Mouse (Mus musculus) cerebellum, adult 2 months (tissue): ENCODE measurements around the gene Hist1h3g. TPM values are rescaled to one million over a fixed set of nuclear protein-coding genes. Genes with fewer than 3 reads are reported as not detected.
"Not testable (repeated sequence)": the region's sequence is repeated elsewhere in the genome, so short reads cannot be mapped to it uniquely, and the experiment has no call there.

Experiments used
- DNase-seq, 2 experiments: peaks; one replicate each; pipeline ENCODE4 v3.0.0; 2021
- H3K27ac ChIP-seq: fragments of 200-500 bp; 2 replicates; pipeline ENCODE4 v1.5.1; 2012; ENCODE audit warnings: low read length, control low read depth, inconsistent platforms; ENCODE audit not compliant: insufficient read depth
- H3K27me3 ChIP-seq: fragments of 200-500 bp; 2 replicates; pipeline ENCODE4 v1.6.1; 2012; ENCODE audit warnings: inconsistent platforms, mild to moderate bottlenecking, low read length, moderate library complexity; ENCODE audit not compliant: control insufficient read depth, insufficient read depth
- H3K4me1 ChIP-seq: fragments of 200-500 bp; 2 replicates; pipeline ENCODE4 v1.6.1; 2011; ENCODE audit warnings: low read length; ENCODE audit not compliant: control insufficient read depth, insufficient read depth
- H3K4me3 ChIP-seq: fragments of 200-500 bp; replicated peaks from 2 replicates; pipeline ENCODE3; 2011; ENCODE audit warnings: mild to moderate bottlenecking, low read depth, low read length, control low read depth; ENCODE audit not compliant: insufficient read depth
- CTCF ChIP-seq: fragments of 200-500 bp; IDR thresholded peaks from 2 replicates; pipeline ENCODE4 v1.5.1; 2011; ENCODE audit warnings: low read depth, mild to moderate bottlenecking, control low read depth, low read length, moderate library complexity, borderline replicate concordance; ENCODE audit not compliant: insufficient read depth
- POLR2A ChIP-seq: fragments of 200-500 bp; IDR thresholded peaks from 2 replicates; pipeline ENCODE4 v1.6.1; 2011; ENCODE audit warnings: low read length, control low read depth, borderline replicate concordance; ENCODE audit not compliant: insufficient read depth
- WGBS: fragments of 180-500 bp; shearing (Covaris S2); methylation state at CpG from one replicate; pipeline ENCODE4 v1.1.7; 2018; 5-methylcytosine and 5-hydroxymethylcytosine counted together
- polyA plus RNA-seq: library from polyadenylated mRNA; depleted of rRNA; stranded (reverse); fragments of >200 nt; gene quantifications from 2 replicates; pipeline ENCODE4 v1.2.3, GENCODE M21; 2012

The Hist1h3g gene
- polyA plus RNA-seq, 1 experiment = not detected

DNA sequence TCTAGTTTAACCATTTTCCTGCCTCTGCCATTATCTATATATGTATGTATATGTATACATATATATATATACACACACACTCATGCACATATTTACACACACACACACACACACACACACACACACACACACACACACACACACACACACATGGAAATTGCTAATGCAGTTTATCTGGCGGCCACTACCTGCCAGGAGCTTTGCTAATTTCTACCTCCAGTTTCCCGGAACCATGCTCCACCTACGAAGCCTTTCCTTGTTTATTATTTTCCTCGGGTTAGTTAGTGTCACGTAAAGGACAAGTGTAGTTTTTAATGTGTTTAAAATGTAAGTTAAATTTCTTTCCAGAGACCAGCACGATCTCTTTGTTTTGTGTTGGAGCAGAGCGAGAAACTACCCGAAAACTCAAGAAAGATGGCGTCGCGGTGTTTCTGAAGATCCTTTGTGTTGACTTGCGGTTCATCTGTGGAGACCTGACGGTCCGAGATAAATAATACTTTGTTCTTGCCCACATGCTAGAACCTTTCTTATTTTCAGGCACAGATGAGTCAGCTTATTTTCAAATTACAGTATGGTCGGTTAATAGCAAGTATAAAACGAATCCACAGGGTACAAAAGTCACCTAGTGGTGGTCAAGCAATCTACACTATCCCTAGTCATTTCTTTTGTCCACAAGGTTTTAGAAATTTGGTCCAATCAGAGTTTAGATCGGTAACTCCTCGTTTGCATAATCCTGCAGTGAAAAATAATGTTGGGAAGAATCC is 27.7 kb downstream of the Hist1h3g start:
- no peaks in the 10 kb centered on the region for H3K4me1 ChIP-seq
- peak in 1 of 2 experiments; percentile 67 for DNase-seq
- WGBS = 1% methylated on average over 18 of the region's 18 CpGs
- peak overlapping the region; percentile 15; the same call in 1 of the 2 replicates for H3K27ac ChIP-seq
- no peak for TF ChIP-seq POLR2A
- TF ChIP-seq CTCF = no peak
- no peaks in the 10 kb centered on the region for H3K27me3 ChIP-seq
- peak overlapping the region; percentile 41 for H3K4me3 ChIP-seq

- Histone ChIP-seq H3K27ac (no peak overlapping the region), H3K4me3 (no peak overlapping the region), H3K4me1 (no peaks in the 10 kb centered on the region), H3K27me3 (no peaks in the 10 kb centered on the region)
- no peak for TF ChIP-seq CTCF
- no peak for TF ChIP-seq POLR2A
- WGBS = 51% methylated on average over 2 of the region's 2 CpGs
- DNase-seq = no peak
Measured at GRCm38 (mm10) chr13:23564482-23564881, 29.3 kb downstream of the Hist1h3g start.

GRCm38 (mm10) chr13:23570261-23571021 is 35.2 kb downstream of the Hist1h3g start:
- 2% methylated on average over 29 of the region's 41 CpGs for WGBS
- peak overlapping the region; percentile 85 for H3K27ac ChIP-seq
- peak overlapping the region; percentile 46 for H3K4me3 ChIP-seq
- H3K27me3 ChIP-seq, H3K4me1 ChIP-seq, DNase-seq: not testable (repeated sequence)

- TF ChIP-seq CTCF = no peak
- TF ChIP-seq POLR2A = no peak
- peak; percentile 78 to 88 for DNase-seq
- Histone ChIP-seq H3K27ac (peak within 1 kb of the TSS; percentile 85), H3K27me3 (no peaks in the 10 kb centered on the region), H3K4me3 (peak within 1 kb of the TSS; percentile 58), H3K4me1 (no peaks in the 10 kb centered on the region)
- WGBS = under 1% methylated on average over 18 of the region's 18 CpGs
Measured at GRCm38 (mm10) chr13:23571022-23571503, 35.8 kb downstream of the Hist1h3g start, which contains the start of the genes Hist1h2ae and Hist1h2bg. Gene Hist1h2ae (minus strand): TSS chr13:23571220. Gene Hist1h2bg (plus strand): TSS chr13:23571396.

DNA sequence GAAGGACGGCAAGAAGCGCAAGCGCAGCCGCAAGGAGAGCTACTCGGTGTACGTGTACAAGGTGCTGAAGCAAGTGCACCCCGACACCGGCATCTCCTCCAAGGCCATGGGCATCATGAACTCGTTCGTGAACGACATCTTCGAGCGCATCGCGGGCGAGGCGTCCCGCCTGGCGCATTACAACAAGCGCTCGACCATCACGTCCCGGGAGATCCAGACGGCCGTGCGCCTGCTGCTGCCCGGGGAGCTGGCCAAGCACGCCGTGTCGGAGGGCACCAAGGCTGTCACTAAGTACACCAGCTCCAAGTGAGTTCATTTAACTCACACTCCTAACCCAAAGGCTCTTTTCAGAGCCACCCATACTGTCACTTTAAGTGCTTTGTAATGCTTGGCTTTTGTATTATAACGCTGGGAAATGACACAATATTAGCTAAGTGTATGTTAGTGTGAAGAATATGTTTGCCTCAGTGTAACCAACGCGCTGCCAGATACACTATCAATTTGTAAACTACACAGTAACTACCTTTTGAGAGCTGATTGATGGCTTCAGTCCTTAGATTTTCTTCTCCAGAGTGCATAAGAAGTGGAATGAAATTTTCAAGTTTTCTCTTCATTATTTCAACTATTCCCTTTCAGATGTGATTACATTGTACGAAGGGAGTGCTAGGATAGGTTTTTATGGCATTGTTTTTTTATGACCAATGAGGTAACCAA is 36.4 kb downstream of the Hist1h3g start:
- H3K4me3 ChIP-seq = peak overlapping the region; percentile 58
- peak overlapping the region; percentile 77 for H3K27ac ChIP-seq
- WGBS = 2% methylated on average over 18 of the region's 34 CpGs
- H3K4me1 ChIP-seq, DNase-seq, H3K27me3 ChIP-seq: not testable (repeated sequence)

- WGBS = 46% methylated on average over 2 of the region's 2 CpGs
- TF ChIP-seq CTCF (no peak), POLR2A (no peak)
- no peak overlapping the region for H3K27ac ChIP-seq
Measured at GRCm38 (mm10) chr13:23572218-23573033, 37.2 kb downstream of the Hist1h3g start.

DNA sequence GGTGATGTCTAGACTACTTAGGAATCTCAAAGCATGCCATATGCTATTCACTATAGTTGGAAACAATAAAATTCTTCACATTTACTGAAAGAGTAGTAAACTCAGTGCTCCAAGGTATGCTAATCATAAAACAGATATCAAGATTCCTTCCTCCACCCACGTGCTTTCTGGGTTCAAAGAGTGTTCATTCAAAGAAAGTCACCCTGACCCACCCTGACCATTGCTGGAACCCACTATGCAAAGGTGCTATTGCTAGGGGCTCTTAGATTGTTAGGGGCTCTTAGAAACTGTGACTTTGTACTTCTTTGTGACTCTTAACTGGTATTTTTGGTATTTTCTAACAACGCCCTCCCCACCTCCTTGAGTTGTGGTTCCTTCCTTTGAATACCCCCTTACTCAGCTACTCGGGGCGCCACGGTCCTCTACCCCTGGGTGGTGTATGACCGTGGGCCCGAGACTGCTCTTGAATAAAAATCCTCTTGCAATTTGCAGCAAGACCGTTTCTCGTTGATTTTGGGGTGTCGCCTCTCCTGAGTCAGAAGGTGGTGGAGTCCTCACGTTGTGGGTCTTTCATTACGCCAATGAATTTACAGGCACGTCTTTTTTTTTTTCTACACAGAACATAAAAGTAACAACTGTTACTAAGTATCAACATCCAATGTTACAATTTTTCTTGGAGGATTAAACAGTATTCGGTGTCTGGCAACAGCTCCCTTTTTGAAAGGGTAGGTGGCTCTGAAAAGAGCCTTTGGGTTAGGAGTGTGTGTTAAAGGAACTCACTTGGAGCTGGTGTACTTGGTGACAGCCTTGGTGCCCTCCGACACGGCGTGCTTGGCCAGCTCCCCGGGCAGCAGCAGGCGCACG is 38.0 kb downstream of the Hist1h3g start:
- not testable (repeated sequence) for DNase-seq, H3K4me3 ChIP-seq, H3K4me1 ChIP-seq, H3K27ac ChIP-seq, H3K27me3 ChIP-seq
- 10% methylated on average over 20 of the region's 20 CpGs for WGBS

More at GRCm38 (mm10) chr13:23572218-23573033, 37.2 kb downstream of the Hist1h3g start:
- Histone ChIP-seq H3K27me3 (no peaks in the 10 kb centered on the region), H3K4me1 (no peaks in the 10 kb centered on the region), H3K4me3 (no peak overlapping the region)
- DNase-seq = no peak

DNA sequence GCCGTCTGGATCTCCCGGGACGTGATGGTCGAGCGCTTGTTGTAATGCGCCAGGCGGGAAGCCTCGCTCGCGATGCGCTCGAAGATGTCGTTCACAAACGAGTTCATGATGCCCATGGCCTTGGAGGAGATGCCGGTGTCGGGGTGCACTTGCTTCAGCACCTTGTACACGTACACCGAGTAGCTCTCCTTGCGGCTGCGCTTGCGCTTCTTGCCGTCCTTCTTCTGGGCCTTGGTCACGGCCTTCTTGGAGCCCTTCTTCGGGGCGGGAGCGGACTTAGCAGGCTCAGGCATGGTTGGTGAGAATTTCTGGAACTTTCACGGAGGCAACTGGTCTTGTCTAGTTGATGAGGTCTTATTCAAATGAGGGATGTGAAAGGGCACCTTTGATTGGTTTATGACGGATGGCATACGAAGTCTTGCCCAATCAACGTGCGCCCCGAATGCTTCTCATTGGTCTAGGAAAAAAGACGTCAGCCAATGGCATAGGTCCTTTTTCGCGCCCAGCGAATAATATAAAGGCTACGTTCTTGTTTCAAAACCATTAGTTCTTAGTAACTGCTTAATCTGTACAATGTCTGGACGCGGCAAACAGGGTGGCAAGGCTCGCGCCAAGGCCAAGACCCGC is 38.8 kb downstream of the Hist1h3g start, which contains the start of the genes Hist1h2bf and Hist1h2ad:
Hist1h2bf (minus strand) TSS at position 299 of the 627 bp plus-strand sequence.
Hist1h2ad (plus strand) TSS at position 484 of the 627 bp plus-strand sequence.
- not testable (repeated sequence) for H3K4me3 ChIP-seq, H3K4me1 ChIP-seq, H3K27me3 ChIP-seq, H3K27ac ChIP-seq
- under 1% methylated on average over 42 of the region's 42 CpGs for WGBS
- peak; percentile 75 to 84 for DNase-seq

- not testable (repeated sequence) for H3K27me3 ChIP-seq, H3K4me1 ChIP-seq, DNase-seq, H3K4me3 ChIP-seq, H3K27ac ChIP-seq
- WGBS = 6% methylated on average over 11 of the region's 39 CpGs
Measured at GRCm38 (mm10) chr13:23574546-23575170, 39.4 kb downstream of the Hist1h3g start.
